Mouse (Mus musculus): ENCODE results near the gene Slco6d1. TPM values are rescaled to one million over a fixed set of nuclear protein-coding genes. Genes with fewer than 3 reads are reported as not detected.
"Not testable (repeated sequence)": the region's sequence is repeated elsewhere in the genome, so short reads cannot be mapped to it uniquely, and the experiment has no call there.

The Slco6d1 gene
- polyA plus RNA-seq, 1 experiment = not detected

DNA sequence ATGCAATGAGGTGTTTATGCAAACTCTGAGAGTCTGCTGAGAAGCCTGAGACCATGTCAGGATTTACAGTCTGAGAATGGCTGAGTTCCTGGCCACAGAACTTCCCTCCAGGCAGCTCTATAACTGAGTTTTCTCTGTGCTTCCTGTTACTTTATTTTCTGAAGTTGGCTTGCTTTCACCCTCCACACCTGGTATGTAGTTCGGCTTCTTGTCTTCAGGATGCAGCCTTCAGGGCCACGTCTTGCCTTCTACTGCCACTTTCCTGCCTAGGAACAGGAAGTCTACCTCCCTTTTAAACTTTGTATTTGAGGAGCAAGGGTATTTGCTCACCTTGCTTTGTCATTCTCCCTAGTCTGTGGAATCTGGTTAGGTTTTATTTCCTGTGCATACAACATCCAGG lies 58.3 kb downstream of the Slco6d1 start:
- no peaks in the 10 kb centered on the region for H3K36me3 ChIP-seq (ENCODE audit: control insufficient read depth, insufficient read depth)
- H3K27me3 ChIP-seq (ENCODE audit: control insufficient read depth, insufficient read depth, insufficient read length) = no peaks in the 10 kb centered on the region
- H3K4me2 ChIP-seq (ENCODE audit: low read depth) = no peak overlapping the region
- no peaks in the 10 kb centered on the region for H3K79me2 ChIP-seq (ENCODE audit: control insufficient read depth, insufficient read depth)
- H3K4me3 ChIP-seq = no peak overlapping the region
- TF ChIP-seq SRF (IDR thresholded peaks at IDR 0.05; ENCODE audit: control insufficient read depth, insufficient read length, low read depth) (no peak), POLR2AphosphoS2 (IDR thresholded peaks at IDR 0.05; ENCODE audit: insufficient read length, low read depth) (no peak), E2F4 (IDR thresholded peaks at IDR 0.05; ENCODE audit: insufficient read depth) (no peak), REST (IDR thresholded peaks at IDR 0.05; ENCODE audit: insufficient read depth, insufficient read length) (no peak), MAX (IDR thresholded peaks at IDR 0.05; ENCODE audit: low read depth) (no peak), POLR2A (IDR thresholded peaks at IDR 0.05; ENCODE audit: insufficient read length, low read depth) (no peak), TCF12 (IDR thresholded peaks at IDR 0.05; ENCODE audit: insufficient read depth, poor library complexity, severe bottlenecking) (no peak), CEBPB (IDR thresholded peaks at IDR 0.05; ENCODE audit: insufficient read depth, poor library complexity, severe bottlenecking) (no peak), MYOG (IDR thresholded peaks at IDR 0.05; ENCODE audit: control insufficient read depth in 1 of 3, insufficient read depth in 1 of 3, insufficient read length in 2 of 3, low read depth in 2 of 3) (no peak), MYOD1 (IDR thresholded peaks at IDR 0.05; ENCODE audit: control insufficient read depth in 1 of 3, insufficient read length in 2 of 3, low read depth in 2 of 3) (no peak), USF1 (IDR thresholded peaks at IDR 0.05; ENCODE audit: low read depth) (no peak), TCF3 (IDR thresholded peaks at IDR 0.05; ENCODE audit: insufficient read length, low read depth) (no peak)
- H3ac ChIP-seq (ENCODE audit: control insufficient read depth, insufficient read length) = no peak overlapping the region

DNA sequence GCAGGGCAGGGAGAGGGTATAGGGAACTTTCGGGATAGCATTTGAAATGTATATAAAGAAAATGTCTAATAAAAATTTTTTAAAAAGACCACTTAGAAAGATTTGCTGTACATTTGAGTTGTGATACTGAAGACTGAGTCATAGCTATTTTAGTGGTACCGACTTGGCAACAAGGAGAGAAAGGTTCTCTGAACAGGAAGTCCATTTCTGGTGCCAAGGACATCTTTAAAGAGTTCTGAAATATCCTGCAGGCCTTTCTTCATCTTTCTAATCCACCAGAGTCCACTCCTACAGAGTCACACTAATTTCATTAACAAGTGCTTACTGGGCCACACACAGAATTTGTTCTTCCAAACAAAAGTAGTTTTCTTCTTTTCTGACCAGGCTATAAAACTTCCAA lies 85.1 kb downstream of the Slco6d1 start:
- Histone ChIP-seq H3K27me3 (ENCODE audit: control insufficient read depth, insufficient read depth, insufficient read length) (no peaks in the 10 kb centered on the region), H3K36me3 (ENCODE audit: control insufficient read depth, insufficient read depth) (no peaks in the 10 kb centered on the region), H3K79me2 (ENCODE audit: control insufficient read depth, insufficient read depth) (no peaks in the 10 kb centered on the region), H3K4me2 (ENCODE audit: low read depth) (no peak overlapping the region), H3K4me3 (no peak overlapping the region), H3ac (ENCODE audit: control insufficient read depth, insufficient read length) (no peak overlapping the region)
- TF ChIP-seq CEBPB (IDR thresholded peaks at IDR 0.05; ENCODE audit: insufficient read depth, poor library complexity, severe bottlenecking) (no peak), POLR2AphosphoS2 (IDR thresholded peaks at IDR 0.05; ENCODE audit: insufficient read length, low read depth) (no peak), E2F4 (IDR thresholded peaks at IDR 0.05; ENCODE audit: insufficient read depth) (no peak), MAX (IDR thresholded peaks at IDR 0.05; ENCODE audit: low read depth) (no peak), MYOG (IDR thresholded peaks at IDR 0.05; ENCODE audit: control insufficient read depth in 1 of 3, insufficient read depth in 1 of 3, insufficient read length in 2 of 3, low read depth in 2 of 3) (no peak), SRF (IDR thresholded peaks at IDR 0.05; ENCODE audit: control insufficient read depth, insufficient read length, low read depth) (no peak), MYOD1 (IDR thresholded peaks at IDR 0.05; ENCODE audit: control insufficient read depth in 1 of 3, insufficient read length in 2 of 3, low read depth in 2 of 3) (no peak), REST (IDR thresholded peaks at IDR 0.05; ENCODE audit: insufficient read depth, insufficient read length) (no peak), POLR2A (IDR thresholded peaks at IDR 0.05; ENCODE audit: insufficient read length, low read depth) (no peak), TCF3 (IDR thresholded peaks at IDR 0.05; ENCODE audit: insufficient read length, low read depth) (no peak), USF1 (IDR thresholded peaks at IDR 0.05; ENCODE audit: low read depth) (no peak), TCF12 (IDR thresholded peaks at IDR 0.05; ENCODE audit: insufficient read depth, poor library complexity, severe bottlenecking) (no peak)

DNA sequence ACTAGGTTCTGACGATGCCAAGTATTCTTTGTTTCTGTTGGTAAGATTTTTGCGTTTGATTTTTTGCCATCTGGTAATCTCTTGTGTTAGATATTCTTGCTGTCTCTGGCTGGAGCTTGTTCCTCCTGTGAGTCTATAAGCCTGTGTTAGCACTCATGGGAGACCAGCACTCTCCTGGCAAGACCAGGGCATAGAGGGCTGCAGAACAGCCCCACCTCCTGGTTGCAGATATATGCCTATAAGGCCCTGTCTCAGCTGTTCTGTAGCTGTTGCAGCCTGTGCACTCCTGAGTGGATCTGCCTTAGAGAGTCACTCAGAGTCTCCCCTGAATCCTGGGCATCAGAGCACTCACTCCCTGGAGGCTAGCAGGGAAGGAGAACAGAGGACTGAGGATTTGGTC lies 102.1 kb downstream of the Slco6d1 start:
- Histone ChIP-seq H3K79me2 (ENCODE audit: control insufficient read depth, insufficient read depth) (no peaks in the 10 kb centered on the region), H3K4me3 (no peak overlapping the region), H3K36me3 (ENCODE audit: control insufficient read depth, insufficient read depth) (no peaks in the 10 kb centered on the region), H3ac (ENCODE audit: control insufficient read depth, insufficient read length) (no peak overlapping the region), H3K4me2 (ENCODE audit: low read depth) (no peak overlapping the region), H3K27me3 (ENCODE audit: control insufficient read depth, insufficient read depth, insufficient read length) (no peaks in the 10 kb centered on the region)
- TF ChIP-seq USF1 (IDR thresholded peaks at IDR 0.05; ENCODE audit: low read depth) = no peak
- TF ChIP-seq SRF (IDR thresholded peaks at IDR 0.05; ENCODE audit: control insufficient read depth, insufficient read length, low read depth) = no peak

DNA sequence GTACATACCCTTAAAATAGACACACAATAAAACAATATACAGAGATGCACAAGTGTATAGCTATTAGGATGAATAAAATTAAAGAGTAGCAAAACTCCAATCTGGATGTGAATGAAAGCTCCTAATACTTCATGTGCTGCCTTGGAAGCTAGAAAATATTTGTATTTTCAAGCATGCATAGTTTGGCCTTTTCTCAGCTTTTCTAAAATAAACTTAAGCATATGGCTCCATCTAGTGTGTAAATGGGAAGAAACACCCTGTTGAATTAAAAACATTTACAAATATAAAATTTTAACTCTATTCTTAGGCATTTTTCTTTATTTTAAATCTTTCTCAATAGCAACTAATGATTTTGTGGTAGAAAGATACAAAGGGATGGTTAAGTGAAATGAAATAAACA lies 102.6 kb downstream of the Slco6d1 start:
- Histone ChIP-seq H3K4me2 (ENCODE audit: low read depth) (no peak overlapping the region), H3ac (ENCODE audit: control insufficient read depth, insufficient read length) (no peak overlapping the region), H3K4me3 (no peak overlapping the region), H3K36me3 (ENCODE audit: control insufficient read depth, insufficient read depth) (no peaks in the 10 kb centered on the region), H3K79me2 (ENCODE audit: control insufficient read depth, insufficient read depth) (no peaks in the 10 kb centered on the region), H3K27me3 (ENCODE audit: control insufficient read depth, insufficient read depth, insufficient read length) (no peaks in the 10 kb centered on the region)
- TF ChIP-seq MYOD1 (IDR thresholded peaks at IDR 0.05; ENCODE audit: control insufficient read depth in 1 of 3, insufficient read length in 2 of 3, low read depth in 2 of 3) (no peak), POLR2AphosphoS2 (IDR thresholded peaks at IDR 0.05; ENCODE audit: insufficient read length, low read depth) (no peak), MAX (IDR thresholded peaks at IDR 0.05; ENCODE audit: low read depth) (no peak), TCF3 (IDR thresholded peaks at IDR 0.05; ENCODE audit: insufficient read length, low read depth) (no peak), MYOG (IDR thresholded peaks at IDR 0.05; ENCODE audit: control insufficient read depth in 1 of 3, insufficient read depth in 1 of 3, insufficient read length in 2 of 3, low read depth in 2 of 3) (no peak), SRF (IDR thresholded peaks at IDR 0.05; ENCODE audit: control insufficient read depth, insufficient read length, low read depth) (no peak), REST (IDR thresholded peaks at IDR 0.05; ENCODE audit: insufficient read depth, insufficient read length) (no peak), TCF12 (IDR thresholded peaks at IDR 0.05; ENCODE audit: insufficient read depth, poor library complexity, severe bottlenecking) (no peak), POLR2A (IDR thresholded peaks at IDR 0.05; ENCODE audit: insufficient read length, low read depth) (no peak)

DNA sequence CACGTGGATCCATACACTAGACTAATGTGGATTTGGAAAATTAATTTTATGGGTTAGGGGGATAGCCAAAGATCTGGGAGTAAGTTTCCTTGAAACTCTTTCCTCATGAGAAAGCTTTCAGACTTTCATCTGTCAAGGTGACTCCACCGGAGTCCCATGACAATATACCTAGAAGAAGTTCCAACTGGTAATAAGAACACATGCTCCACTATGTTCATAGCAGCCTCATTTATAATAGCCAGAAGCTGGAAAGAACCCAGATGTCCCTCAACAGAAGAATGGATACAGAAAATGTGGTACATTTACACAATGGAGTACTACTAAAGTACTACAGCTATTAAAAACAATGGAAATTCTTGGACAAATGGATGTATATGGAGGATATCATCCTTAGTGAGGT lies 107.4 kb downstream of the Slco6d1 start:
- H3ac ChIP-seq (ENCODE audit: control insufficient read depth, insufficient read length); H3K79me2 ChIP-seq (ENCODE audit: control insufficient read depth, insufficient read depth): not testable (repeated sequence)

More for the DNA sequence above, 107.4 kb downstream of the Slco6d1 start:
- H3K36me3 ChIP-seq (ENCODE audit: control insufficient read depth, insufficient read depth); H3K4me3 ChIP-seq; H3K27me3 ChIP-seq (ENCODE audit: control insufficient read depth, insufficient read depth, insufficient read length); H3K4me2 ChIP-seq (ENCODE audit: low read depth): not testable (repeated sequence)

All from myocyte (in vitro differentiated cells).